Mouse (Mus musculus): ENCODE data around the gene Slc7a6os. TPM values are rescaled to one million over a fixed set of nuclear protein-coding genes. Genes with fewer than 3 reads are reported as not detected.

Gene Slc7a6os
- polyA plus RNA-seq, 1 experiment from 2014 or later, result 25.5 TPM

Other genes starting within 250 kb of the Slc7a6os start
- 35.4 and 44.9 TPM in 2 replicates for gene Slc12a4, start 244.8 kb downstream of the Slc7a6os start, polyA plus RNA-seq (2015; fragmentation: Nextera tagmentation; extraction: Ambion mirVana)
- not detected in 2 replicates for gene Dpep3, start 231.5 kb downstream of the Slc7a6os start, polyA plus RNA-seq (2015; fragmentation: Nextera tagmentation; extraction: Ambion mirVana)
- 18.3 and 18.5 TPM in 2 replicates for gene Dus2, start 219.6 kb downstream of the Slc7a6os start, polyA plus RNA-seq (2015; fragmentation: Nextera tagmentation; extraction: Ambion mirVana)
- not detected in 2 replicates for gene Dpep2nb, start 205.0 kb downstream of the Slc7a6os start, polyA plus RNA-seq (2015; fragmentation: Nextera tagmentation; extraction: Ambion mirVana)
- gene Ddx28, start 199.1 kb downstream of the Slc7a6os start, polyA plus RNA-seq (2015; fragmentation: Nextera tagmentation; extraction: Ambion mirVana), result 14.8 and 16.5 TPM in 2 replicates
- 4.7 and 5.3 TPM in 2 replicates for gene Nfatc3, start 152.1 kb downstream of the Slc7a6os start, polyA plus RNA-seq (2015; fragmentation: Nextera tagmentation; extraction: Ambion mirVana)
- gene Esrp2, start 74.0 kb downstream of the Slc7a6os start, polyA plus RNA-seq (2015; fragmentation: Nextera tagmentation; extraction: Ambion mirVana), result 62.6 and 82.5 TPM in 2 replicates
- gene Pla2g15, start 60.5 kb downstream of the Slc7a6os start, polyA plus RNA-seq (2015; fragmentation: Nextera tagmentation; extraction: Ambion mirVana), result 13.7 and 14.9 TPM in 2 replicates
- 28.7 and 33.2 TPM in 2 replicates for gene Slc7a6, start 42.1 kb downstream of the Slc7a6os start, polyA plus RNA-seq (2015; fragmentation: Nextera tagmentation; extraction: Ambion mirVana)
- 43.8 and 44.7 TPM in 2 replicates for gene Prmt7, start within 50 bp of the Slc7a6os start, polyA plus RNA-seq (2015; fragmentation: Nextera tagmentation; extraction: Ambion mirVana)
- 24.5 and 30.8 TPM in 2 replicates for gene Smpd3, start 127.1 kb upstream of the Slc7a6os start, polyA plus RNA-seq (2015; fragmentation: Nextera tagmentation; extraction: Ambion mirVana)
- gene Zfp90, start 204.4 kb upstream of the Slc7a6os start, polyA plus RNA-seq (2015; fragmentation: Nextera tagmentation; extraction: Ambion mirVana), result 15.3 and 18.1 TPM in 2 replicates